Mouse (Mus musculus) small intestine, adult 2 months (tissue): Measurements from ENCODE around the gene Hoxb2. TPM values are rescaled to one million over a fixed set of nuclear protein-coding genes. Genes with fewer than 3 reads are reported as not detected.

ENCODE experiments used
- H3K27ac ChIP-seq: fragments of 200-500 bp; 2 replicates; pipeline ENCODE4 v1.5.1; 2012; ENCODE audit warnings: low read depth, low read length, control low read depth, inconsistent platforms; ENCODE audit not compliant: insufficient read depth
- H3K27me3 ChIP-seq: fragments of 200-500 bp; 2 replicates; pipeline ENCODE4 v1.6.1; 2012; ENCODE audit warnings: mild to moderate bottlenecking, moderate library complexity, low read length, inconsistent platforms; ENCODE audit not compliant: control insufficient read depth, insufficient read depth
- H3K36me3 ChIP-seq: fragments of 200-500 bp; 2 replicates; pipeline ENCODE4 v1.6.1; 2012; ENCODE audit warnings: mild to moderate bottlenecking, low read length, control low read depth, inconsistent platforms; ENCODE audit not compliant: control insufficient read depth, insufficient read depth
- H3K4me1 ChIP-seq: fragments of 200-500 bp; 2 replicates; pipeline ENCODE4 v1.6.1; 2012; ENCODE audit warnings: low read length, inconsistent platforms, mixed read lengths; ENCODE audit not compliant: control insufficient read depth, insufficient read depth, insufficient read length
- H3K4me3 ChIP-seq: fragments of 200-500 bp; 2 replicates; pipeline ENCODE4 v1.5.1; 2012; ENCODE audit warnings: low read depth, mild to moderate bottlenecking, control low read depth, inconsistent platforms, low read length, moderate library complexity
- CTCF ChIP-seq: fragments of 200-500 bp; IDR thresholded peaks from 2 replicates; pipeline ENCODE4 v1.5.1; 2012; ENCODE audit warnings: low read depth, mild to moderate bottlenecking, control low read depth, inconsistent platforms, low read length, moderate library complexity, mixed read lengths; ENCODE audit not compliant: insufficient replicate concordance, insufficient read length; ENCODE audit errors: extremely low read depth
- POLR2A ChIP-seq: fragments of 200-500 bp; IDR thresholded peaks from 2 replicates; pipeline ENCODE4 v1.6.1; 2012; ENCODE audit warnings: low read depth, mild to moderate bottlenecking, control low read depth, inconsistent platforms, low read length, moderate library complexity
- WGBS: fragments of 180-500 bp; shearing (Covaris S2); methylation state at CpG from one replicate; pipeline ENCODE4 v1.1.7; 2018; 5-methylcytosine and 5-hydroxymethylcytosine counted together
- polyA plus RNA-seq: library from polyadenylated mRNA; depleted of rRNA; stranded (reverse); fragments of >200 nt; gene quantifications from 2 replicates; pipeline ENCODE4 v1.2.3, GENCODE M21; 2012; rRNA removed

Gene Hoxb2
- 9.9 TPM in 2 replicates for polyA plus RNA-seq

- Histone ChIP-seq H3K4me1 (no peaks in the 10 kb centered on the region; the same call in 1 of the 2 replicates), H3K4me3 (no peak within 1 kb of the TSS), H3K27me3 (peaks cover 46% of the 10 kb centered on the region), H3K36me3 (no peaks in the 10 kb centered on the region; the same call in 1 of the 2 replicates), H3K27ac (peak within 1 kb of the TSS; percentile 40)
- TF ChIP-seq CTCF: no peak
- TF ChIP-seq POLR2A: no peak
- WGBS: 58% methylated on average over 2 of the region's 2 CpGs
Measured at GRCm38 (mm10) chr11:96350341-96350624, at the start of gene Hoxb2. Gene Hoxb2 (plus strand): TSS chr11:96350525.

GRCm38 (mm10) chr11:96301064-96301431, 49.3 kb upstream of the Hoxb2 start:
- 45% methylated on average over 10 of the region's 10 CpGs for WGBS
- Histone ChIP-seq H3K36me3 (no peaks in the 10 kb centered on the region), H3K27ac (no peak overlapping the region), H3K4me3 (no peak overlapping the region), H3K4me1 (peaks cover 4% of the 10 kb centered on the region; the same call in 1 of the 2 replicates), H3K27me3 (peaks cover 77% of the 10 kb centered on the region)
- TF ChIP-seq CTCF: no peak
- no peak for TF ChIP-seq POLR2A

- H3K27me3 ChIP-seq: peaks cover 73% of the 10 kb centered on the region
- 26% methylated on average over 15 of the region's 15 CpGs for WGBS
- TF ChIP-seq POLR2A: no peak
- no peak for TF ChIP-seq CTCF
- no peak overlapping the region for H3K4me3 ChIP-seq
- H3K27ac ChIP-seq: no peak overlapping the region
- H3K4me1 ChIP-seq: peaks cover 4% of the 10 kb centered on the region; the same call in 1 of the 2 replicates
- H3K36me3 ChIP-seq: no peaks in the 10 kb centered on the region
Measured at GRCm38 (mm10) chr11:96301837-96302236, 48.5 kb upstream of the Hoxb2 start.

DNA sequence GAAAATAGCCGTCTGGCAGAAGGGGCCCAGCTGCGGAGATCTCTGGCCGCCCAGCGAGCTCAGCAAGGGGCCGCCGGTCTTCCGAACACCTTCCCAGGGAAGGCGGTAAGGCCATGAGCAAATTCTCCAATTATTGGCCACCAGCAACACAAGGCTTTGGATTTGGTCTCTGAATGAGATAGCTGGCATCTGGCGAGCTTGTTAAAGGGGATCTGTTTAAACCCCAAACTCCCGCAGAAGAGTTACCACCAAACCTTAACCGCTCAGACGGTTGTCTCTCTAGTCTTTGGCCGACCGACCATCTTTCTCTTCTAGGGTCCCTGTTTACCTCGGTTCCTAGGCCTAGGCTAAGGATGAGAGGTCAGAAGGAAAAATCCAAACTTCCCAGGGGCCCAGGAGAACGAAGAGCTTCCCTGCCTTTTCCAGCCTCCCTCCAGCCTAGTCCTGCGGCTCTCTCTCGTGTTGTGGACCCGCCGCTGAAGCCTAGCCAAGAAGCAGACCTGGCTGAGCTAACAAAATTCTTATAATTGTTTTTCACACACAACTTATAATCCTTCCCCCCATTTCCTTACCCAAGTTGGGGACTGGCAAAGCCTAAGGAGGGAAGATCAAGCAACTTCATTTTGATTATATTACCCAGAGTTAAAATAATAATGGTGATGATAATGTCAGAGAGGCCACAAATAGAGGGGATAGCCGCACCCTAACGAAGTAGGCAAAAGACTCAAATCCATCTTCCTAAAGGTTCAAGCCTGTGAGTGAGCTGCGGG, 47.8 kb upstream of the Hoxb2 start:
- TF ChIP-seq CTCF: no peak
- TF ChIP-seq POLR2A: no peak
- Histone ChIP-seq H3K27me3 (peaks cover 67% of the 10 kb centered on the region), H3K27ac (no peak overlapping the region), H3K36me3 (no peaks in the 10 kb centered on the region), H3K4me1 (peaks cover 4% of the 10 kb centered on the region; the same call in 1 of the 2 replicates), H3K4me3 (no peak overlapping the region)
- WGBS: 45% methylated on average over 23 of the region's 23 CpGs

DNA sequence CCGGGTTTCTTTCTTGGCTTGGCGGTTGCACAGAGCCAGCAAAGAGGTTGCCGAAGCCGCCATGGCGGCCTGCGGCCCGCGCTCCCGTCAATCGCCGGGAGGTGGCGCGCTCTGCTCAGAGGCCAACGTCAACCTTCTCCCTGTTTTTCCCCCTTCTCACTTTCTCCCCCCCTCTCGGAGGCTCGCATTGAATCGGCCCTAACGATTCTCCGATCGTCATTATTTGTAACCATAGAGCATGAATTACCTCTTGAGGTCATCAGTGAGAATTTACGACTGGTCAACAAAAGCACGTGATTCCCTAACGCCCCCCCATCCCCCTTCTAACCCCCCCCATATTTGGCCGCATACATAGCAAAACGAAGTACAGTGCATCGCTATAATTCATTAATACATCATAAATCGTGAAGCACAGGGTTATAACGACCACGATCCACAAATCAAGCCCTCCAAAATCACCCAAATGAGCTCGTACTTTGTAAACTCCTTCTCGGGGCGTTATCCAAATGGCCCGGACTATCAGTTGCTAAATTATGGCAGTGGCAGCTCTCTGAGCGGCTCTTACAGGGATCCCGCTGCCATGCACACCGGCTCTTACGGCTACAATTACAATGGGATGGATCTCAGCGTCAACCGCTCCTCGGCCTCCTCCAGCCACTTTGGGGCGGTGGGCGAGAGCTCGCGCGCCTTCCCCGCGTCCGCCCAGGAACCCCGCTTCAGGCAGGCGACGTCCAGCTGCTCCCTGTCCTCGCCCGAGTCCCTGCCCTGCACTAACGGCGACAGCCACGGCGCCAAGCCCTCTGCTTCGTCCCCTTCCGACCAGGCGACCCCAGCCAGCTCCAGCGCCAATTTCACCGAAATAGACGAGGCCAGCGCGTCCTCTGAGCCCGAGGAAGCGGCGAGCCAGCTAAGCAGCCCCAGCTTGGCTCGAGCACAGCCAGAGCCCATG, 46.9 kb upstream of the Hoxb2 start, which contains the start of gene Hoxb5:
Gene Hoxb5, plus strand, starts transcription at position 186 of the 949 bp plus-strand sequence.
- Histone ChIP-seq H3K27me3 (peaks cover 62% of the 10 kb centered on the region), H3K4me1 (peaks cover 4% of the 10 kb centered on the region; the same call in 1 of the 2 replicates), H3K4me3 (peak within 1 kb of the TSS; percentile 52), H3K36me3 (no peaks in the 10 kb centered on the region), H3K27ac (peak within 1 kb of the TSS; percentile 61)
- TF ChIP-seq CTCF (peak; percentile 79), POLR2A (no peak)
- 10% methylated on average over 69 of the region's 69 CpGs for WGBS

DNA sequence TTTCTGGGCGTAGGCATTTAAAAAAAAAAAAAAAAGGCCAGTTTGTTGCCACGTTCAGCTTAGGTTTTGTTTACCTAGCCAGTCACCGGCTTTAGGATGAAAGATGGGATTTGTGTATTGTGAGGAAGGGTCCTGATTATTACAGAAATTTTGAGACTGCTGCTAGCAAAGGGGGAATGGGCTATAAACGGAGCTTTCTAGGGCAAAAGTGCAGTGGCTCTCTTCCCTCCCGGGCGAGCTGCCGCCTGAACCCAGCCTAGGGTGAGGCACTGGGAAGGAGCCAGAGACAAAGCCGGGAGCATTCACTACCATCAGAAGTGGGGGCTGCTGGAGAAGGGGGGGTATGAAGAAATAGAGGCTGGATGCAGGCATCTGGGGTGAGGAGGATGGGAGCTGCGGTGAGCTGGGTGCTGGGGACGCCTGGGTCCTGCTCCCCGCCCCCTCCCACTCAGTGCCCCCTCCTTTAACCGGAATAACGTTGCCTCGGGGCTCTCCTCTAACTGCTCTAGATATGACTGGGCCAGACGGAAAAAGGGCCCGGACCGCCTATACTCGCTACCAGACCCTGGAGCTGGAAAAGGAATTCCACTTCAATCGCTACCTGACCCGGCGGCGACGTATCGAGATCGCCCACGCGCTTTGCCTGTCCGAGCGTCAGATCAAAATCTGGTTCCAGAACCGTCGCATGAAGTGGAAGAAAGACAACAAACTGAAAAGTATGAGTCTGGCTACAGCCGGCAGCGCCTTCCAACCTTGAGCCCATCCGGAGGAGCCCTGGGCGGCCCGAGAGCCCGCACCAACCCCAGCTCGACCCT, 45.7 kb upstream of the Hoxb2 start:
- 25% methylated on average over 38 of the region's 38 CpGs for WGBS
- peaks cover 53% of the 10 kb centered on the region for H3K27me3 ChIP-seq
- H3K27ac ChIP-seq: peak overlapping the region; percentile 43; the same call in 1 of the 2 replicates
- H3K4me3 ChIP-seq: peak overlapping the region; percentile 53
- no peak for TF ChIP-seq POLR2A
- TF ChIP-seq CTCF: no peak
- H3K36me3 ChIP-seq: no peaks in the 10 kb centered on the region
- peaks cover 2% of the 10 kb centered on the region; the same call in 1 of the 2 replicates for H3K4me1 ChIP-seq
